Mouse (Mus musculus) midbrain, embryonic 15.5 days (tissue): Measurements from ENCODE around the gene Gmds. TPM values are rescaled to one million over a fixed set of nuclear protein-coding genes. Genes with fewer than 3 reads are reported as not detected.

Experiments
- ATAC-seq: fragments of 200-750 bp; cut with Nextera tagmentation; replicated peaks from 2 replicates; pipeline ENCODE4 v1.8.0; 2017; ENCODE audit warnings: moderate TSS enrichment
- H3K27ac ChIP-seq: fragments of 300-500 bp; sonication (generic); 2 replicates; pipeline ENCODE4 v1.5.1; 2015; ENCODE audit warnings: mild to moderate bottlenecking, inconsistent platforms
- H3K27me3 ChIP-seq: fragments of 300-500 bp; sonication (generic); replicated peaks from 2 replicates; pipeline ENCODE4 v1.6.1; 2015; ENCODE audit warnings: inconsistent platforms
- H3K36me3 ChIP-seq: fragments of 300-500 bp; sonication (generic); replicated peaks from 2 replicates; pipeline ENCODE4 v1.6.1; 2015; ENCODE audit warnings: inconsistent platforms
- H3K4me1 ChIP-seq: fragments of 300-500 bp; sonication (generic); 2 replicates; pipeline ENCODE4 v1.6.1; 2015; ENCODE audit warnings: inconsistent platforms
- H3K4me2 ChIP-seq: fragments of 300-500 bp; sonication (generic); 2 replicates; pipeline ENCODE4 v1.6.1; 2015; ENCODE audit warnings: inconsistent platforms, mild to moderate bottlenecking, moderate library complexity
- H3K4me3 ChIP-seq: fragments of 300-500 bp; sonication (generic); 2 replicates; pipeline ENCODE4 v1.5.1; 2015; ENCODE audit warnings: mild to moderate bottlenecking, inconsistent platforms
- H3K9ac ChIP-seq: fragments of 300-500 bp; sonication (generic); 2 replicates; pipeline ENCODE4 v1.6.1; 2015; ENCODE audit warnings: mild to moderate bottlenecking, inconsistent platforms
- H3K9me3 ChIP-seq: fragments of 300-500 bp; sonication (generic); 2 replicates; pipeline ENCODE4 v1.6.1; 2016; ENCODE audit warnings: inconsistent platforms
- WGBS: fragments of 180-500 bp; shearing (Covaris S2); methylation state at CpG from one replicate; pipeline ENCODE4 v1.1.7; 2015; ENCODE audit warnings: mixed read lengths; 5-methylcytosine and 5-hydroxymethylcytosine counted together
- polyA plus RNA-seq: library from polyadenylated mRNA; unstranded; fragments of >200 nt; fragmentation: Nextera tagmentation; extraction: Ambion mirVana; gene quantifications from 2 replicates; pipeline ENCODE4 v1.2.1, GENCODE M21; 2015

Gene Gmds
- polyA plus RNA-seq, 1 experiment from 2014 or later: 35.6 TPM

DNA sequence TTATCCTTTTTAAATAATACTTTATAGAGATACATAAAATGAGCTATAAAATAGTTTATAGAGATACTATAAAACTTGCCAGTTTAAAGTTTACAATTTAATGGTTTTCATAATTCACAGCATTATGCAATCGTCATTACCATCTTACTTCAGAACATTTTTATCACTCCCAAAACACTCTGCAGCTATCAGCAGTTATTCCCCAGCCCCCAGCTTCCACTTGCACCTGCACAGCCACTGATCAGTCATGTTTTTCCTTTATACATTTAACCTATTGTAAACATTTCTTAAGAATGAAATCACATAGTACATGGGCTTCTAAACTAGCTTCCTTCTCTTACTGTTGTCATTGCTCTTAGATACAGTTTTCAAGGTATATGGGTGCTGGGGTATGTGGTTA, 208.6 kb downstream of the Gmds start:
- Histone ChIP-seq H3K4me3 (no peak overlapping the region), H3K4me1 (no peaks in the 10 kb centered on the region), H3K36me3 (no peaks in the 10 kb centered on the region), H3K4me2 (no peak overlapping the region), H3K27ac (no peak overlapping the region), H3K27me3 (no peaks in the 10 kb centered on the region), H3K9me3 (no peaks in the 10 kb centered on the region), H3K9ac (no peak overlapping the region)
- WGBS: 93% methylated on average over 1 of the region's 1 CpGs
- ATAC-seq: no peak

DNA sequence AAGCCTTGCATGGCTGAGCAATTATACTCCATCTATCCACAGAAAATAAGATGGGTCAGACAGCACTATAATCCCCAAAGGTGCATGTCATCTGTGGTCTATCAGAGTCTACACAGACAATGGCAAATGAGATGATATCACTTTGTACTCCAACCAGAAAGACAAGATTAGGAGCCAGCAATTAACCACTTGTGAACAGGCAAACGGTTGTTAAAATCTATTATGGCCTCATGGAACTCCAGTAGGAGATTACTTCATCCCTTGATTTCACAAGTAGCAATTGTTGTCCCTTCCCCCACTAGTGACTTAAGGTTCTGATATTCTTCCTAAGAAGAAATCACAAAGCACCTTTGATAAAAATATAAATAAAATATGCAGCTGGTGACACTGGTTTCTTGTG, 220.2 kb downstream of the Gmds start:
- Histone ChIP-seq H3K4me3 (no peak overlapping the region), H3K9me3 (no peaks in the 10 kb centered on the region), H3K9ac (no peak overlapping the region), H3K4me2 (no peak overlapping the region), H3K36me3 (no peaks in the 10 kb centered on the region), H3K27ac (no peak overlapping the region), H3K4me1 (no peaks in the 10 kb centered on the region), H3K27me3 (no peaks in the 10 kb centered on the region)
- WGBS: 76% methylated on average over 1 of the region's 1 CpGs
- no peak for ATAC-seq

DNA sequence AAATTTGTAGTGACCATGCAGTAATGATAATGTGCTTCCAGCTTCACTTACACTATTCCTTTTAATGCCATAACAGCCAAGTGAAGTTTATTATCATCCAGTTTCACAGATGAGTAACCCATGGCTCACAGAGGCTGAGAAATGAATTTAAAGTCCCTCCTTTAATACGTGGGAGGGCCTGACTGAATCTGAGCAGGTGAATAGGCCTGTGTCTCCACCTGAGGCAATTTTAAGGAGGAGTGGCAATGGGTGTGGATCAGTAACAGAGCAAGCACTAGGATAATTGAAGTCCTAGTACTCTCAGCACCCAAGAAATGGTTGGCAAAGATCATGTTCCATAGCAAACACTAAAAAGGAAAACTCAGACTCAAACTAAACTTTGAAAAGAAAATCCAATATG, 223.1 kb downstream of the Gmds start:
- WGBS: 61% methylated on average over 1 of the region's 1 CpGs
- no peak for ATAC-seq
- no peak overlapping the region for H3K27ac ChIP-seq

DNA sequence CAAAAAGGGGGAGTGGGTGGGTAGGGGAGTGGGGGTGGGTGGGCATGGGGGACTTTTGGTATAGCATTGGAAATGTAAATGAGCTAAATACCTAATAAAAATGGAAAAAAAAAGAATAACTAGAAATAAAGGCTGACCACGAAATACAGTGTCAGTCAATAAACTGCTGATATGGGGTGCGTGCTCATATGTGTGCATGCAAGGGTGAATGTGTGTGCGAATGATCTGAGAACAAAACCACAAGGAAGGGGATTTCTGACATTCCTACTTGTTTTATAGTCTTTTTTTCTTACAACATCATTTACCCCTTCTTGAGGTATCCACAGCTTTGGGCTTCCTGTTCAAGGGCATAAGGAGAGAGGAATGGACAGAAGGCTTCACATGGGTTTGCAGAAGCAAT, 224.7 kb downstream of the Gmds start:
- Histone ChIP-seq H3K36me3 (no peaks in the 10 kb centered on the region), H3K9ac (no peak overlapping the region), H3K27me3 (no peaks in the 10 kb centered on the region), H3K9me3 (no peaks in the 10 kb centered on the region), H3K4me1 (no peaks in the 10 kb centered on the region), H3K4me2 (no peak overlapping the region), H3K27ac (no peak overlapping the region), H3K4me3 (no peak overlapping the region)
- ATAC-seq: no peak
- WGBS: 95% methylated on average over 3 of the region's 3 CpGs

More for the DNA sequence above, 223.1 kb downstream of the Gmds start:
- no peaks in the 10 kb centered on the region for H3K27me3 ChIP-seq
- no peak overlapping the region for H3K9ac ChIP-seq
- no peaks in the 10 kb centered on the region for H3K9me3 ChIP-seq
- no peak overlapping the region for H3K4me2 ChIP-seq
- no peaks in the 10 kb centered on the region for H3K4me1 ChIP-seq
- no peaks in the 10 kb centered on the region for H3K36me3 ChIP-seq
- no peak overlapping the region for H3K4me3 ChIP-seq

DNA sequence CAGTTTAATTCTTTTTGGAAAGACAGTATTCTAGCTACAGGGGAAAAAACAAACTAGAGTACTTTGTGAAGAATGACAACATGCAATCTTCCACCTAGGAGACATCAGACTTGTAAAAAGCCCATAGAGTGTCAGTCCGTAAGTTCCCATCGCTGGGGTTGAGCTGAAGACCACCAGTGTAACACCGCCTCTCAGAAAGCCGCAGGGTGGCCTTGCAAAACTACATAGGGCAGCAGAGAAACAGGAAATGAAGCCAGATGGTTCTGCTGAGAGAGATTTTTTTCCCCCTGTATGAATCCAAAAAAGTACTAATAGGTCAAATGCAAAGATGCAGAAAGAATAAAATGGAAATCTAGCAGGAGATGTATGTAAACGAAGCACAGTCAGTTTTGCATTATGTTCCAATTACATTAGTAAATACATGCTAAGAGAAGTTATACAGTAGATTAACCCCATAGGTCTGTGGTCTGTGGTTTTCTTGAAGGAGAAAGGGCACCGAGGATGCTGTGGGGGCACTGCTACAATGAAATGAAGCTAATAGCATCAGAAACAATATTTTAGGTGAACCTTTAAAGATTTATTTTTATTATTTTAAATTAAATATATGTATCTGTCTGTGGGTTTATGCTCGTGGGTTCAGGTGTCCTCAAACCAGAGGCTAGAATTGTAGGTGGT, 250.1 kb downstream of the Gmds start:
- ATAC-seq: no peak
- no peaks in the 10 kb centered on the region for H3K9me3 ChIP-seq
- no peak overlapping the region for H3K4me2 ChIP-seq
- H3K27ac ChIP-seq: no peak overlapping the region
- no peaks in the 10 kb centered on the region for H3K4me1 ChIP-seq
- no peak overlapping the region for H3K9ac ChIP-seq
- no peaks in the 10 kb centered on the region for H3K36me3 ChIP-seq
- no peak overlapping the region for H3K4me3 ChIP-seq
- 86% methylated on average over 7 of the region's 7 CpGs for WGBS
- no peaks in the 10 kb centered on the region for H3K27me3 ChIP-seq

DNA sequence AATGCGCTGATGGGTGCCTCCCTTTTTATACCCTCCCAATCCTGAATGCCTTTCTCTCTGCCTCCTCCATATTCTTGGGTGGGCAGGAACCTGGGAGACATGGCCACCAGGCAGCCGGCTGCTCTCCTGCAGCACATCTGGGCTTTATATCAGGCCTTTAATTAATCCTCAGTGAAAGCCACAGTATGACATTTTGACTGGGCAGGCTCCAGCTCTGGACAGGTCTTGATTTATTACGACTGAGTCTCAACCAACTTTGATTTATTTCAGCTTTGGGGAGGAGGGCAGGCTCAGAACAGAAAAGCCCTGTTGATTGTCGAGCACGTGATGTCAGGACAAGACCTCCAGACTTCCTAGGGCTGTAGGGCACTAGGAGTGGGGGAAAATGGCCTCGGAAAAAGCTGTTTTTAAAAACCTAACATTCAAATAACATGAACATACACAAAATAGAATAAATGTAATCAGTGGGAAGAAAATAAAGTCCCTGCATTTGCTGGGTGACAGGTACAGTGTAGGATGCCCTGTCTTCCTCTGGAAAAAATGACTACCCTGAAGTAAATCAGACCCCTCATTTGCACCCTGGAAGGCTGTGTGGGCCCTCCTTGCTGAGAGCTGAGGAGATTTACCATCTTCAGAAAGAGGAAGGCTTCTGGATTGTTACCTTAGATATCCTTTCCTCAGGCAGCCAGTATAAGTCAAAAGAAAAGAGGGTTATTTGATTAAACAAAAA, 257.9 kb downstream of the Gmds start:
- Histone ChIP-seq H3K4me1 (no peaks in the 10 kb centered on the region), H3K4me2 (no peak overlapping the region), H3K27ac (no peak overlapping the region), H3K9ac (no peak overlapping the region), H3K36me3 (no peaks in the 10 kb centered on the region), H3K27me3 (no peaks in the 10 kb centered on the region), H3K9me3 (no peaks in the 10 kb centered on the region), H3K4me3 (no peak overlapping the region)
- no peak for ATAC-seq
- whole genome bisulfite sequencing: 74% methylated on average over 6 of the region's 6 CpGs

DNA sequence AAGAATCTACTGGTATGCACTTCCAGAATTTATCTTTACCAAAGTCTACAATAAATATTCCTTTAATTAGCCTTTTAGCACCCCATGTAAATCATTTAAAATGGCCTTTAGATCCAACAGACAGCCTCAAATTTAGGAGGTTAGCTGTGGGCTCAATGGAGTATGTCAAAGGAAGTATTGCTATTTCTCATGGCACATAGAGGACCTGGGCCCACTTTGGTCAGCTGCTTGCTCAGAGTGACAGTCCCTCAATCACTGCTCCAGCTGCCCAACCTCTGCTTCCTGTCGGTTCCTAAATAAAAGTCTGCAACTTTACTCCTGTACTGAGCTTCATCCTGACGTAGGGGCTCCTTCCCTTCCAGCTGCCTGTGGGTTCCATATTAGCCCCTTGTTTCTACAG, 264.9 kb downstream of the Gmds start:
- Histone ChIP-seq H3K4me3 (no peak overlapping the region), H3K4me2 (no peak overlapping the region), H3K36me3 (no peaks in the 10 kb centered on the region), H3K27ac (no peak overlapping the region), H3K9me3 (no peaks in the 10 kb centered on the region), H3K27me3 (no peaks in the 10 kb centered on the region), H3K9ac (no peak overlapping the region), H3K4me1 (no peaks in the 10 kb centered on the region)
- WGBS: 81% methylated on average over 2 of the region's 2 CpGs
- ATAC-seq: no peak

DNA sequence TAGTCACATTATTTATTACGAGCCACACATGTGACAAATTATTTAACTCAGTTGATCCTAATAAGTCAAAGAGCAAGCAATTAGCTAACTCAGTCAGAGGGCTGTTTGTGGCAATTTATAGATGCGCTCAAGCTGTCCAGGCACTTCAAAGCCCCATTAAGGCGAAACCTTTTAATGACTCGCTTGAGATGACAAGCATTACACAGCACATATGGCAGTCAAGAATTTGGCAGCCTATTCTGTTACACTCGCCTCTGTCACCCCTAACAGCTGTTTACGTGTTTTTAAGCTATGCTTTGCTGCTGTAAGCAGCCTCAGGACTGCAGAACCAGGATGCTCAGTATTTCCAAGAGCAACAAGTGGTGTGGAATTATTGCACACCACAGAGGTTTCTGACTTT, 283.2 kb downstream of the Gmds start:
- no peak overlapping the region for H3K9ac ChIP-seq
- H3K4me3 ChIP-seq: no peak overlapping the region
- H3K36me3 ChIP-seq: no peaks in the 10 kb centered on the region
- ATAC-seq: 0 out of 2 replicates have a peak, but pooled peaks have one; percentile 69
- no peaks in the 10 kb centered on the region for H3K4me1 ChIP-seq
- no peak overlapping the region for H3K4me2 ChIP-seq
- no peaks in the 10 kb centered on the region for H3K9me3 ChIP-seq
- H3K27me3 ChIP-seq: no peaks in the 10 kb centered on the region
- no peak overlapping the region for H3K27ac ChIP-seq
- 56% methylated on average over 6 of the region's 6 CpGs for WGBS

DNA sequence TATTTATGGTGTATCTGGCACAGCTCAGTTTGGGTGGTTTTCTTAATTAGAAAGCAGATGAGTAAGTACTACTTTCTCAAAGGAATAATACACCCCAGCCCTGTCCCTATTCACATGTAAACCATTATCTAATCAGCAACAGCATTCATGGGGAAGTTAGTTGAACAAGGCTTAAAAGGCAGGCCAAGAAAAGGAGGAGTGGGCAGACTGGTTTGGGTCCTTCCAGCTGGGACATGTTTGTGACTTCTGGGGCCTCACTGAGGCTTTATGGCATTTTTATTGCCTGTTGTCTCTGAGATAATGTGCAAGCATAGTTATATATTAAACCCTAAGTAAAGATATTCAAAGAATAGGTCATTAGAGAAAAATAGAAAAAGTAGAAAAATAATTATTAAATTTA, 285.0 kb downstream of the Gmds start:
- H3K27ac ChIP-seq: no peak overlapping the region
- no peak overlapping the region for H3K4me3 ChIP-seq
- H3K9ac ChIP-seq: no peak overlapping the region
- H3K4me2 ChIP-seq: no peak overlapping the region
- H3K27me3 ChIP-seq: no peaks in the 10 kb centered on the region
- no peak for ATAC-seq
- H3K36me3 ChIP-seq: no peaks in the 10 kb centered on the region
- no peaks in the 10 kb centered on the region for H3K4me1 ChIP-seq
- H3K9me3 ChIP-seq: no peaks in the 10 kb centered on the region

DNA sequence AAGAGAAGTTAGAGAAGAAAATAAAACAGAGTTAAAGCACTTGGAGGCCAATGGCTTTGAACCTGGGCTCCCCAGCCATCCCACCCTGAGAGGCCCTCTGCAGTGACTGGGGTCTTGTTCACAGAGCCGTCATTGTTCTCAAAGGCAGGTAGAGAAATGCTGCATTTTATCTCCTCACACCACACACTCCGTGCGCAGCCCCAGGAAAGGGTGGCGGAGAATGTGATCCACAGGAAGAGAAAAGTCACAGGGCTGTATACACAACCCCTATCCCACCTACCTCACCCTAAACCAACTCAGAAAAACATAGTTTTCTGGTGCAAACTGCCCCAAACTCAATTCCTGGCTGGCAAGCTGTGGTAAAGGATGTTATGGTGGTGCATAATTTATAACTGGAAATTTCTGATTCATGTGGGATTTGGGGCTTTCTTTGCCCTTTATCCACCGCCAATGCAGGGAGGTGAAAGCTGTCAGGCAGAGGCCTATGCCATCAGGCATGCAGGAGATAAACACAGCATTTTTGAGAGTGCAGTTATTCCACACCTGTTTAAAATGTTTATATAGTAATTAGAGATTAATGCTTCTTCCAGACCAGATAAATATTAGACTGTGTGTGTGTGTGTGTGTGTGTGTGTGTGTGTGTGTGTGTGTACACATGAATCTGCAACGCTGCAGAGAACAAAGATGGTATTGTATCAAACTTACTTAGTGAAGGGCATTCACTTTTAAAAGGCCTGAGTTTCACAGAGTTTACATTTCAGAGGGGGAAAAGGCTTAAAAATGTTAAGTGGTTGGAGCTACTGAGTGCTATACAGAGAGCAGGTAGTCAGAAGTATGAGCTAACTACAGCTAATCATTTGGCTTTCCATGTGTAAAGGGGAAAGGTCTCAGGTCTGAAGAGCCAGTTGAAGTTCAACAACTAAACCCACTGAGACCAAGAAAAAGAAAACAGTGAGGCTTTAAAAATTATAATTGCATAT, 290.3 kb downstream of the Gmds start:
- Histone ChIP-seq H3K4me2 (no peak overlapping the region), H3K4me3 (no peak overlapping the region), H3K9me3 (no peaks in the 10 kb centered on the region), H3K4me1 (no peaks in the 10 kb centered on the region), H3K36me3 (no peaks in the 10 kb centered on the region), H3K27ac (no peak overlapping the region), H3K27me3 (no peaks in the 10 kb centered on the region), H3K9ac (no peak overlapping the region)
- no peak for ATAC-seq
- WGBS: 67% methylated on average over 6 of the region's 6 CpGs

DNA sequence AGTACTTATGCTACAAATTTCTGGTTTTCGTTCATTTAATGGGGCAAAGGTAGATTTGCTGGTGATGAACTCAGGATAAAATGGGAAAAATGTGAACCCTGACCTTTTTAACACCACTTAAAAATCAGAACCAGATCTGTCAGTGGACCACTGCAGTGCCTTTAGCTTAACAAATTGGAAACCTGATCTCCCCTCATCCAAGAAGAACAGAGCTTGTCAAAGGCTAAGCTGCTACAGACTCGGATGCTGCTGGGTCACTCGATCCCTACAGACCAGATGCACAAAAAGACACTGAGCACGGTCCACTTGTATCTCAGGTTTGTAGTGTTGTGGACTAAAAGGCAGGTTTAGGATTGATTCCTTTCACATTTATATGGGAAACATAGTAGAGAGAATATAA, 291.6 kb downstream of the Gmds start:
- ATAC-seq: no peak
- no peaks in the 10 kb centered on the region for H3K36me3 ChIP-seq
- no peak overlapping the region for H3K4me3 ChIP-seq
- WGBS: 32% methylated on average over 4 of the region's 4 CpGs
- no peaks in the 10 kb centered on the region for H3K4me1 ChIP-seq
- no peaks in the 10 kb centered on the region for H3K9me3 ChIP-seq
- H3K27ac ChIP-seq: no peak overlapping the region
- H3K27me3 ChIP-seq: no peaks in the 10 kb centered on the region
- H3K4me2 ChIP-seq: no peak overlapping the region
- no peak overlapping the region for H3K9ac ChIP-seq

DNA sequence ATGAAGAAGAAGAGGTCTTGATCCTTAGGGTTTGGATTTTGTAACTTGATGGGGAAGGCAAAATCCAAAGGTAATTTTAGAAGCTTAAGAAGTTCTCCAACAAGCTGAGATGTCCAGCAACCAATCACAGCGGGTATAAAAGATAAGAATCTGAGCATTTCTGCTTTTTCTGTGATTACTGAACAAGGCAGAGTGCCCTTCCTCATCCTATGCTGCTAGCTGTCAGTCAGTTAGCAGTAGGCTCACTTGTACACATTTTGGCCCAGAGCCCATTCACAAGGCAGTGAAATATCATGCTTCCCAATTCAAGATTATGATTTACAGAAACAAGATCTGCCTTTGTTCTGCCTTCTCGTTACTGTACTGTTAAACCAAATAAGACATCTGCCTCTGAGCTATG, 295.8 kb downstream of the Gmds start:
- no peaks in the 10 kb centered on the region for H3K4me1 ChIP-seq
- no peaks in the 10 kb centered on the region for H3K36me3 ChIP-seq
- H3K27ac ChIP-seq: no peak overlapping the region
- ATAC-seq: no peak
- H3K4me3 ChIP-seq: no peak overlapping the region
- WGBS: 85% methylated on average over 2 of the region's 2 CpGs
- H3K27me3 ChIP-seq: no peaks in the 10 kb centered on the region
- no peaks in the 10 kb centered on the region for H3K9me3 ChIP-seq
- no peak overlapping the region for H3K9ac ChIP-seq
- H3K4me2 ChIP-seq: no peak overlapping the region
